In genomic region chr10:17024294-17024665, GRCm38 (mm10) we compare ENCODE assay signal across 14 mouse cellular contexts.
A peak's percentile ranks its signal among the peaks of the same experiment; 100 is the strongest.
DNase-seq lines count a peak whose midpoint lies in the region; ATAC-seq and TF ChIP-seq lines count a peak whose summit lies in the region.
"Had no signal": no experiment of that assay in that cellular context is flagged by ENCODE, and none has a peak within 500 bp of the region (broad histone marks: within the 10 kb centered on the region; RNA-seq: fewer than 3 reads in every experiment).

No protein-coding gene starts in this region.

- no peaks in the 10 kb centered on the region for H3K36me3 ChIP-seq in midbrain, embryonic 12.5 days
- no peaks in the 10 kb centered on the region for H3K36me3 ChIP-seq in midbrain, embryonic 11.5 days (ENCODE audit: control insufficient read depth, insufficient read depth, low read length)
- no peaks in the 10 kb centered on the region for H3K36me3 ChIP-seq in forebrain, embryonic 16.5 days (ENCODE audit: control insufficient read depth, insufficient read depth)
- H3K36me3 ChIP-seq in hindbrain, postnatal 0 days (ENCODE audit: insufficient read depth, low read length), result no peaks in the 10 kb centered on the region
- no peaks in the 10 kb centered on the region for H3K36me3 ChIP-seq in liver, embryonic 12.5 days
- H3K36me3 ChIP-seq: G1E; kidney, embryonic 15.5 days had no signal

- H3K27ac ChIP-seq in midbrain, embryonic 12.5 days (replicated peaks), result 0 out of 2 replicates have a peak overlapping the region, but pooled peaks have one; percentile 7
- H3K27ac ChIP-seq in midbrain, embryonic 11.5 days (ENCODE audit: low read depth, low read length), result no peak overlapping the region
- no peak overlapping the region for H3K27ac ChIP-seq in forebrain, embryonic 16.5 days (ENCODE audit: low read length)
- H3K27ac ChIP-seq in hindbrain, postnatal 0 days, result no peak overlapping the region
- H3K27ac ChIP-seq in olfactory bulb, adult 2 months (ENCODE audit: insufficient read depth, low read depth, low read length), result peak overlapping the region; percentile 51; the same call in 1 of the 2 replicates
- H3K27ac ChIP-seq in liver, embryonic 12.5 days, result no peak overlapping the region
- H3K27ac ChIP-seq: kidney, embryonic 15.5 days had no signal

- no peak for TF ChIP-seq POLR2A in olfactory bulb, adult 2 months (IDR thresholded peaks at IDR 0.05; ENCODE audit: insufficient read depth, low read depth, low read length)

- no peak overlapping the region for H3K4me2 ChIP-seq in midbrain, embryonic 12.5 days (replicated peaks)
- no peak overlapping the region for H3K4me2 ChIP-seq in midbrain, embryonic 11.5 days
- no peak overlapping the region for H3K4me2 ChIP-seq in forebrain, embryonic 16.5 days (ENCODE audit: low read length)
- 0 out of 2 replicates have a peak overlapping the region, but pooled peaks have one; percentile 2 for H3K4me2 ChIP-seq in hindbrain, postnatal 0 days (ENCODE audit: low read depth, low read length)
- no peak overlapping the region for H3K4me2 ChIP-seq in liver, embryonic 12.5 days
- H3K4me2 ChIP-seq: kidney, embryonic 15.5 days had no signal

- ATAC-seq in midbrain, embryonic 12.5 days (ENCODE audit: low FRiP score, low read depth), result peak; percentile 38; the same call in 1 of the 2 replicates
- ATAC-seq in midbrain, embryonic 11.5 days (ENCODE audit: low FRiP score), result no peak; the same call in 1 of the 2 replicates
- ATAC-seq in forebrain, embryonic 16.5 days, result peak; percentile 54
- peak; percentile 47 for ATAC-seq in hindbrain, postnatal 0 days
- ATAC-seq in liver, embryonic 12.5 days, result no peak
- ATAC-seq: inflammation-experienced regulatory T-cells, adult 6 months had no signal

- TF ChIP-seq CTCF in hindbrain, postnatal 0 days (IDR thresholded peaks at IDR 0.05; ENCODE audit: low read depth), result no peak
- no peak for TF ChIP-seq CTCF in olfactory bulb, adult 2 months (IDR thresholded peaks at IDR 0.05; ENCODE audit: insufficient read depth, low read depth, low read length)

- no peaks in the 10 kb centered on the region for H3K27me3 ChIP-seq in midbrain, embryonic 12.5 days
- no peaks in the 10 kb centered on the region for H3K27me3 ChIP-seq in midbrain, embryonic 11.5 days (ENCODE audit: control insufficient read depth, insufficient read depth, low read length)
- no peaks in the 10 kb centered on the region for H3K27me3 ChIP-seq in forebrain, embryonic 16.5 days (replicated peaks; ENCODE audit: control insufficient read depth, insufficient read depth, low read length)
- H3K27me3 ChIP-seq in hindbrain, postnatal 0 days (ENCODE audit: insufficient read depth, low read length), result no peaks in the 10 kb centered on the region
- H3K27me3 ChIP-seq in liver, embryonic 12.5 days (replicated peaks), result no peaks in the 10 kb centered on the region
- H3K27me3 ChIP-seq: kidney, embryonic 15.5 days had no signal

- WGBS in midbrain, embryonic 12.5 days, result 66% methylated on average over 1 of the region's 1 CpGs
- WGBS in midbrain, embryonic 11.5 days, result 62% methylated on average over 1 of the region's 1 CpGs
- 33% methylated on average over 1 of the region's 1 CpGs for WGBS in forebrain, embryonic 16.5 days
- 56% methylated on average over 1 of the region's 1 CpGs for WGBS in hindbrain, postnatal 0 days
- WGBS in olfactory bulb, adult 2 months, result 57% methylated on average over 1 of the region's 1 CpGs
- 55% methylated on average over 1 of the region's 1 CpGs for WGBS in liver, embryonic 12.5 days (ENCODE audit: insufficient replicate concordance)

- no peak overlapping the region for H3K9ac ChIP-seq in midbrain, embryonic 12.5 days (replicated peaks)
- no peak overlapping the region for H3K9ac ChIP-seq in midbrain, embryonic 11.5 days (ENCODE audit: low read length)
- H3K9ac ChIP-seq in forebrain, embryonic 16.5 days (replicated peaks; ENCODE audit: low read depth, low read length), result no peak overlapping the region
- H3K9ac ChIP-seq in hindbrain, postnatal 0 days (replicated peaks; ENCODE audit: low read length), result no peak overlapping the region
- no peak overlapping the region for H3K9ac ChIP-seq in liver, embryonic 12.5 days
- H3K9ac ChIP-seq: kidney, embryonic 15.5 days had no signal

- no peak overlapping the region for H3K4me3 ChIP-seq in midbrain, embryonic 12.5 days
- no peak overlapping the region for H3K4me3 ChIP-seq in midbrain, embryonic 11.5 days (ENCODE audit: low read depth, low read length)
- no peak overlapping the region for H3K4me3 ChIP-seq in forebrain, embryonic 16.5 days (replicated peaks; ENCODE audit: low read length)
- no peak overlapping the region for H3K4me3 ChIP-seq in hindbrain, postnatal 0 days (ENCODE audit: low read length)
- no peak overlapping the region for H3K4me3 ChIP-seq in olfactory bulb, adult 2 months (ENCODE audit: insufficient read depth, low read depth, low read length)
- no peak overlapping the region for H3K4me3 ChIP-seq in liver, embryonic 12.5 days
- H3K4me3 ChIP-seq: kidney, embryonic 15.5 days had no signal

- no peaks in the 10 kb centered on the region for H3K9me3 ChIP-seq in midbrain, embryonic 12.5 days
- no peaks in the 10 kb centered on the region for H3K9me3 ChIP-seq in midbrain, embryonic 11.5 days (ENCODE audit: control insufficient read depth, low read length)
- H3K9me3 ChIP-seq in forebrain, embryonic 16.5 days (ENCODE audit: control insufficient read depth, low read length), result no peaks in the 10 kb centered on the region
- no peaks in the 10 kb centered on the region for H3K9me3 ChIP-seq in hindbrain, postnatal 0 days (ENCODE audit: low read length)
- no peaks in the 10 kb centered on the region for H3K9me3 ChIP-seq in liver, embryonic 12.5 days (replicated peaks)
- H3K9me3 ChIP-seq: G1E; kidney, embryonic 15.5 days had no signal

- peaks cover 4% of the 10 kb centered on the region; the same call in 1 of the 2 replicates for H3K4me1 ChIP-seq in midbrain, embryonic 12.5 days
- no peaks in the 10 kb centered on the region for H3K4me1 ChIP-seq in midbrain, embryonic 11.5 days (ENCODE audit: control insufficient read depth, insufficient read depth, low read length)
- H3K4me1 ChIP-seq in forebrain, embryonic 16.5 days (replicated peaks; ENCODE audit: control insufficient read depth, insufficient read depth, low read length), result peaks cover 5% of the 10 kb centered on the region
- H3K4me1 ChIP-seq in hindbrain, postnatal 0 days (ENCODE audit: insufficient read depth, low read length), result no peaks in the 10 kb centered on the region
- no peaks in the 10 kb centered on the region for H3K4me1 ChIP-seq in olfactory bulb, adult 2 months (ENCODE audit: control insufficient read depth, insufficient read depth, low read length)
- H3K4me1 ChIP-seq in liver, embryonic 12.5 days, result no peaks in the 10 kb centered on the region
- H3K4me1 ChIP-seq: kidney, embryonic 15.5 days had no signal

- no peak for DNase-seq in midbrain, embryonic 11.5 days (ENCODE audit: low spot score, missing footprints)
- DNase-seq in hindbrain, postnatal 0 days (ENCODE audit: low spot score), result no peak
- no peak for DNase-seq in yolk sac, embryonic 10.5 days (ENCODE audit: low spot score)
- DNase-seq: gastrocnemius, postnatal 25 days; lung, adult 2 months; lung, postnatal 4 days; thymus, postnatal 14 days had no signal

Comparison
In these comparisons a context has a peak if more than half of its experiments do, and no peak if none do; other contexts are left out.
1. ATAC-seq: peak in midbrain, embryonic 12.5 days (single experiment), forebrain, embryonic 16.5 days (single experiment) and hindbrain, postnatal 0 days (single experiment); none in midbrain, embryonic 11.5 days (single experiment) and liver, embryonic 12.5 days (single experiment).
2. H3K27ac ChIP-seq: peak in midbrain, embryonic 12.5 days (single experiment) and olfactory bulb, adult 2 months (single experiment); none in midbrain, embryonic 11.5 days (single experiment), forebrain, embryonic 16.5 days (single experiment), hindbrain, postnatal 0 days (single experiment) and liver, embryonic 12.5 days (single experiment).